Mouse (Mus musculus) macrophage (primary cell): Measurements from ENCODE around the gene Mlana. TPM values are rescaled to one million over a fixed set of nuclear protein-coding genes. Genes with fewer than 3 reads are reported as not detected.

ENCODE experiments used
- H3K27ac ChIP-seq: fragments of 350-480 bp; formaldehyde crosslinking; 2 replicates; pipeline ENCODE4 v1.9.0; 2021
- H3K36me3 ChIP-seq: fragments of 350-480 bp; formaldehyde crosslinking; 2 replicates; pipeline ENCODE4 v1.9.0; 2021; ENCODE audit errors: inconsistent target
- H3K4me3 ChIP-seq: fragments of 350-480 bp; formaldehyde crosslinking; 2 replicates; pipeline ENCODE4 v1.9.0; 2021; ENCODE audit errors: inconsistent target
- H3K79me2 ChIP-seq: fragments of 350-480 bp; formaldehyde crosslinking; 2 replicates; pipeline ENCODE4 v1.9.0; 2021; ENCODE audit errors: inconsistent target
- WGBS: methylation state at CpG from one replicate; pipeline ENCODE4 v1.1.7; 2026; ENCODE audit warnings: inconsistent platforms; ENCODE audit not compliant: missing documents; 5-methylcytosine and 5-hydroxymethylcytosine counted together
- polyA plus RNA-seq: library from polyadenylated mRNA; stranded (reverse); fragments of 250-400 nt; gene quantifications from 3 replicates; pipeline ENCODE4 v1.2.4, GENCODE M21; 2018; ENCODE audit warnings: inconsistent platforms

The Mlana gene
- polyA plus RNA-seq, 1 experiment from 2014 or later: 0.34 TPM

DNA sequence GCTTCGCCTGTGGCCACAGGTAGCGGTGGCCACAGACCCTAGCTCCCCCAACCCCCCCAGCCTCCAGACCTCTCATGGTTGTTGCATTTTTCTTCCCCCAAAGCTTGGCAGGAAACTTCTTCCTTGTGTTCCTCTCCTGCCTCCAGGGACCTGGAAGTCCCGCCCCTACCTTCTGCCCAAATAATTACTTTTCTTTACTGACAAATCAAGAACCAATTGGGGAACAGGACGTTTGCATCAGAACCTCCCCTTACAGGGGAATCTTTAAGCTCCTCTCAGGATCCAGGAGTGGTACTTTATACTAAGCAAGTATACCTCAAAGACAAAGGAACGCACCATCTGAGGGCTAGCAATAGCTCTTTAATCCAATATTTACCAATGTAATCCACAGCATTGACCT, 32.7 kb upstream of the Mlana start:
- no peak overlapping the region for H3K27ac ChIP-seq
- WGBS: 93% methylated on average over 5 of the region's 5 CpGs
- no peak overlapping the region for H3K4me3 ChIP-seq
- no peaks in the 10 kb centered on the region for H3K36me3 ChIP-seq
- H3K79me2 ChIP-seq: no peaks in the 10 kb centered on the region

DNA sequence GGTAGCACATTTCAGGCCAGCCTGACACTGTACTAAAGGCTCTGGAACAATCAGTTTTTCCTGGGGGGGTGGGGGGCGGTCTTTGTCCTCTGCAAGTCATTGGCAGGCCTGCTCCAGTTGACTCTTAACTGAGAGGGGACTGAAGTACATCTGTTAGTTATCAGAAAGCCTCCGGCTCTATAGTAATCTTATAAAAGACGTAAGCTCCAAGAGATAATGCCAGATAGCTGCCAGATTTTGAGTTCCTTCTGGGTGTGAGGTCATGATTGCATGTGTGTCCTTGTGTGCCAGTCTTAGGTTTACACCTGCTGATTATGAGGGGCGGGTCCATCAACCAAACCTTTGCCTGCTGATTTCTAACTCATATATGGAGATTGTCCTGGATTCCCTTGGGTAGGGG, 31.5 kb upstream of the Mlana start:
- Histone ChIP-seq H3K4me3 (no peak overlapping the region), H3K79me2 (no peaks in the 10 kb centered on the region), H3K36me3 (no peaks in the 10 kb centered on the region), H3K27ac (no peak overlapping the region)
- WGBS: 91% methylated on average over 4 of the region's 4 CpGs

DNA sequence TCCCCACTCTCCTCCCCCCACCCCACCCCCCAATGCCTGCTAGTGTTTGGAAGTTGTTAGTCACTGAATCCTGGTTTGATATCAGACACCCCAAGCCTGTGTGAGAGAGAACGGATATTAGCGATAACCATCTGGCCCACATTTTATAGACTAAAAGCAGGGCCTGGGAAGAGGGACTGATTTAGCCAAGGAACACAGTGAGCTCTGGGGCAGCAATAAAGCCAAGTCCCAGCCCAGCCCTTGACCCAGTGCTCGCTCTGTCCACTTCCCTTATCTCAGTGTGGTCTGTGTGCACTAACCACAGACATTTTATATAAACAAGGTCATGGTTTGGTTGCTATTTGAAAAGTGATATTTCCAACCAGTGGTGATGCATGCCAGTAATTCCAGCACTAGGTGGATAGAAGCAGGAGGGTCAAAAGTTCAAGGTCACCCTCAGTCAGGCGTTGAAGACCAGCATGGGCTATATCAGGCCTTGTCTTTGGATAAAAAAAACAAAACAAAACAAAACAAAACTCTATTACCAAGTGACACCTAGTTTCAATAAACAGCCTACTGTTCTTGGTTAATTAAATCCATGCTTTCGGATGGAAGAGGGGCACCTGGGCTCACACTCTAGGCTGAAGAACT, 30.5 kb upstream of the Mlana start:
- WGBS: 80% methylated on average over 5 of the region's 5 CpGs
- no peak overlapping the region for H3K4me3 ChIP-seq
- no peak overlapping the region for H3K27ac ChIP-seq
- H3K36me3 ChIP-seq: no peaks in the 10 kb centered on the region
- H3K79me2 ChIP-seq: no peaks in the 10 kb centered on the region

DNA sequence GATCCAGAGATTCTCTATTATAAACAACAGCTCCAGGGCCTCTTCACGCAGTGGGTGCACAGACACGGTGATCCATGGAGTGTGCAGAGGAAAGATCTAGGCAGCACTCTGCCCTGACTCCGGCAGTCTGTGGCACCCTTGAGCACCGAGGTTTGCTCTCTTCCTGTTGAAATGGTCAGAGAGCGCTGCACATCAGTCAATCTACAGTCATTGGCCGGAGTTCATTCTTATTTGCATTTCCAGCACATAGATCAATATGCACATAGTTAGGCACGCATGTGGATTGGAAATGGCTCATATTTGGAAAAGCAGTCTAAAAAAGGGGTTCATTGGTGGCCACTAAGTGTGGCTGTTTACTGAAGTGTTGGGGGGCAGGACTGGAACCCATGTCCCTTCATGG, 29.5 kb upstream of the Mlana start:
- H3K79me2 ChIP-seq: no peaks in the 10 kb centered on the region
- H3K27ac ChIP-seq: no peak overlapping the region
- no peak overlapping the region for H3K4me3 ChIP-seq
- H3K36me3 ChIP-seq: no peaks in the 10 kb centered on the region
- 78% methylated on average over 6 of the region's 7 CpGs for WGBS

DNA sequence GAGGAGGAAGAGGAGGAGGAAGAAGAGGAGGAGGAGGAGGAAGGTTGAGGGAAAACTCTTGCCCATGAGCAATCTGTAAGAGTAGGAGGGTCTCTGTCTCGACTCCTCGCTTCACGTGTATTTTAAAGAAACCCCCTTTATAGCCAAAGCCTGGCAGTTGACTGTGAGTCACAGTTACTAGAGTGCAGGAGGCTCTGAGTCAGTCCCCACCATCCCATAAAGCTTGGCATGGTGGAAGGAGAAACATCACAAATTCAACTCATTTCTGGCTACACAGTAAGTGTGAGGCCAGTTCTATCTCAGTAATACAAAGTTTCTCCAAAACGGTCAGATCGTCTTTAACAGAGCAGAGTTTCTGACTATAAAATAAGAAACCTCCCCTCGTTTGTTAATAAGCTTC, 27.4 kb upstream of the Mlana start:
- 92% methylated on average over 6 of the region's 6 CpGs for WGBS

DNA sequence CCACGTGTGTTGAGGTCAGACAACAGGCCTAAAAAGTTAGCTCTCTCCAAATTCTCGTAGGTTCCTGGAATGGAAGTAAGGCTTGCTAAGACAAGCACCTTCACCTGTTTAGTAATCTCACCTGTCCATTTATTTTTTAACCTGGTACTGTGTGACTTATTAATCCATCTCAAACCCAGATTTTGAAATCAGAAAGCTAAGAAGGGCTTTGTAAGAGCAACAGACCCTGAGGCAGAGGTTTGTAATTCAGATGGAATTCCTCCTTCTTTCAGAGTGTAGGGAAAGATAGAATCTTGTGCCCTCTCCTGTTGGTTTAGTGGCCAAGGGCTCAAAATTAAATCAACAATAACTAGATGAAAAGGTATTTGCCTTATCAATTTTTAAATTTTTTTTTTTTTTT, 26.5 kb upstream of the Mlana start:
- WGBS: 77% methylated on average over 2 of the region's 2 CpGs
- no peaks in the 10 kb centered on the region for H3K36me3 ChIP-seq
- no peaks in the 10 kb centered on the region for H3K79me2 ChIP-seq
- no peak overlapping the region for H3K4me3 ChIP-seq
- no peak overlapping the region for H3K27ac ChIP-seq

More for the DNA sequence above, 27.4 kb upstream of the Mlana start:
- H3K27ac ChIP-seq: no peak overlapping the region
- H3K36me3 ChIP-seq: no peaks in the 10 kb centered on the region
- no peak overlapping the region for H3K4me3 ChIP-seq
- H3K79me2 ChIP-seq: no peaks in the 10 kb centered on the region

DNA sequence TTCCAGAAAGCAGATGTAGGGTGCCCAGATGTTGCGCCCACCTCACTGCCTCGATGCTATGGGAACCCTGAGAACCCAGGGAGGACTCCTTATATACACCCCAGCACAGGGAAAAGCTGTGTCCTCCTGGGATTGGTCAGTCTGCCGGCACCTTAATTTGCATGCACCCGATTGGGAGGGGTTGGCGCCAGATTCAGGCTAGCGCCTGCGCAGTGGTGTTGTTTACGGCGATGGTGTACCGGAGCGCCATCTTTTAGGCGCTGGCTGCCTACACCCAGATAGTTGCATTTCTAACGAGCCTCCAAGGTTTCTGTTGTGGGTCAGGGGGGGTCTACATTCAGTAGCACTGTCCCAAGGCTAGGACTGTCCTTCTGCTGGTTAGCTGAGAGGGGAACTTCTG, 25.0 kb upstream of the Mlana start:
- H3K4me3 ChIP-seq: no peak overlapping the region
- H3K79me2 ChIP-seq: no peaks in the 10 kb centered on the region
- H3K36me3 ChIP-seq: no peaks in the 10 kb centered on the region
- 94% methylated on average over 13 of the region's 13 CpGs for WGBS
- no peak overlapping the region for H3K27ac ChIP-seq

DNA sequence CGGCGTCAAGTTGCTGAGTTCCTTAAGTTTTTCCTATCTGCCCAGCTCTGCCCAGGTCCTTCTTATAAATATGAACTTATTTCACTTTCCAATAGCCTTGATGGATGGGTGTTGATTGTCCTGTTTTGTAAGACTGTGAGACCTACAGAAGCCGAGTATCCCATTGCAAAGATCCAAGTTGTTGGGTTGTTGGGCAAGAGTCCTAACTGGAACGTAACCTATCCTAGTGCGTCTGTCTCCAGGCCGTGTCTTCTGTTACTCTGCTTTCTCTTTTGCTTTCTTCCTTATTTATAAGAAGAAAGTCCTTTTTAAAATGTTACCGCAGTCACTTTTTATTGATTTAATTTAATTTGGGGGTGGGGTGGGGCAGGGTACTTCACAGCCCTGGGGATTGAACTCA, 22.7 kb upstream of the Mlana start:
- Histone ChIP-seq H3K4me3 (no peak overlapping the region), H3K79me2 (no peaks in the 10 kb centered on the region), H3K27ac (no peak overlapping the region), H3K36me3 (no peaks in the 10 kb centered on the region)
- WGBS: 69% methylated on average over 7 of the region's 7 CpGs

DNA sequence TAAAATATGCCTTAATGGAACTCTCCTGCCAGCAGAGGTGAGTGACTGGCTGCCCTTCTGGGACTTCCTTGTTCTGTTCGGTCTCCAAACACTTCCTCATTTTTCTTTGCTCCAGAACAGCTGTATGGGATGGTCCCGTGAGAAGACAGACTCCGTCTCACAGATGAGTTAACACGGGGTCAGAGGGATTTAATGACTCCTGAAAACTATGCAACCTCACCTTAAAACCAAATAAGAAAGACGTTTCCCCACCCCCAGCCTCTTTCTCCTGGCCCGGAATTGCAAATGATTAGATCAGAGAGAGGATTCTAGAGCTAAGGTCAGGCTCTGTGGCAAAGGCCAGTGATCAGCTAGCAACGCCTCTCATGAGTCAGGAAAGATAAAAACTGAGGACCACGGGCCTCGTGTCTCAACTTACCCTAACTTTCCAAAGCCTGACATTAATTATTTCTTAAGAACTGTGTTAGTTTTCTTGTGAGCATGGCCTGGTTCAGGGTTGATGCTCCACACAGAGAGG, 22.0 kb upstream of the Mlana start:
- Histone ChIP-seq H3K4me3 (no peak overlapping the region), H3K36me3 (no peaks in the 10 kb centered on the region), H3K27ac (no peak overlapping the region), H3K79me2 (no peaks in the 10 kb centered on the region)
- 33% methylated on average over 9 of the region's 9 CpGs for WGBS

DNA sequence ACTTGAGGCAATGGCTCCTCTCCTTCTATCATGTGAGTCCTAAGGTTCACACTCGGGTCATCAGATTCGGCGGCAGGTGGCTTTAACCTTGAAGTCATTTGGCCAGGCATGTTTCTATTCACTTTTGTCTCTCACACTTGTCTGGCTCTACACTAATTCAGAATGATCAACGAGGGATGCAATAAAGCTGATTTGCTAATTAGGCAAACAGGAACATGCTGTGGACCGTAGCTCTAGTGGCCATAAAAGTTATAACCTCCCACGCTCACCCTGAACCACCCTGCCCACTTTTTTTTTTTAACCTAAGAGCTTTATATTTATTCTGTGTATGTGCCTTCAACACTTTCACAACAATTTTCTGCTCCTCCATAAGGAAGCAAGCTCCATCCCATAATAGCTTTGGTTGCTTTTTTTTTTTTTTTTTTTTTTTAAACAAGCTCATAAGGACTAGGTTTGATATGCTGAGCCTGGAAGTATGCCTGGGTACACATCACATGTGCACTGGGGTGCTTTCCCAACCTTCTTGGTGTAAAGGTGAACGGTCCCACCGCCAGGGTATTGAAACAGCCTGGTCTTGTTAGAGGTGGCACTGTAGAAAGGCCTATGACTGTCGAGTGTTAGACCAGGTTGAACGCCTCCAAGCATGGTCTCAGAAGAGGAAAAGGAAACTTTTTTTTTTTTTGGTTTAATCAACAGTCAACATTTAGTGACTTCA, 21.0 kb upstream of the Mlana start:
- Histone ChIP-seq H3K27ac (no peak overlapping the region), H3K79me2 (no peaks in the 10 kb centered on the region), H3K36me3 (no peaks in the 10 kb centered on the region), H3K4me3 (no peak overlapping the region)
- 90% methylated on average over 10 of the region's 10 CpGs for WGBS

DNA sequence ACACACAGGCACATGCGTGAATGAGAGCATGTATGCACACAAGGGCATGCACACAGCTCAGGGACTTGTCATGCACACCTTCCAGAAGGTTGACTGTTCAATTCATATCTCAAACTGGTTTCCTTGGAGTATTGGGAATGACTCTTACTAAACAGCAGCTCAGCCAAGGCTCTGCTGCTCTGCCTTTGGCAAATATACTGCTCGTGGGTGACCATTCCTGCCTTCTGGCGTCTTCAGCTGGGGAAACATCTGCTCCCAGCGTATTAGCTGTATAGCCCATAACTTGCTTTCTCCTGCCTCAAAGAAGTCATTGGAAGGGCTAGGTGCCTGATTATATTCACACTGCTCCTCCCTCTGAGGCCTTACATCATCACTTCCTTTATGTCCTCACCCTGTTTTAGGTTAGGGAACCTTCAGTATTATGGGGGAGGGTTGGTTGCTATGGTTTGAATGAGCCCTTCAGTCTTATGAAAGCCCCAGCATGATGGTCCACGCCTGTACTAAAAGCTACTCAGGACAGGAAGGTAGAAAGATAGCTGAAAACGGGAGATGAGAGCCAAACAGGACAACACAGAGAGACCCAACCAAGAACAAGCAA, 19.3 kb upstream of the Mlana start:
- WGBS: 78% methylated on average over 6 of the region's 6 CpGs
- Histone ChIP-seq H3K27ac (no peak overlapping the region), H3K4me3 (no peak overlapping the region), H3K36me3 (no peaks in the 10 kb centered on the region), H3K79me2 (no peaks in the 10 kb centered on the region)

DNA sequence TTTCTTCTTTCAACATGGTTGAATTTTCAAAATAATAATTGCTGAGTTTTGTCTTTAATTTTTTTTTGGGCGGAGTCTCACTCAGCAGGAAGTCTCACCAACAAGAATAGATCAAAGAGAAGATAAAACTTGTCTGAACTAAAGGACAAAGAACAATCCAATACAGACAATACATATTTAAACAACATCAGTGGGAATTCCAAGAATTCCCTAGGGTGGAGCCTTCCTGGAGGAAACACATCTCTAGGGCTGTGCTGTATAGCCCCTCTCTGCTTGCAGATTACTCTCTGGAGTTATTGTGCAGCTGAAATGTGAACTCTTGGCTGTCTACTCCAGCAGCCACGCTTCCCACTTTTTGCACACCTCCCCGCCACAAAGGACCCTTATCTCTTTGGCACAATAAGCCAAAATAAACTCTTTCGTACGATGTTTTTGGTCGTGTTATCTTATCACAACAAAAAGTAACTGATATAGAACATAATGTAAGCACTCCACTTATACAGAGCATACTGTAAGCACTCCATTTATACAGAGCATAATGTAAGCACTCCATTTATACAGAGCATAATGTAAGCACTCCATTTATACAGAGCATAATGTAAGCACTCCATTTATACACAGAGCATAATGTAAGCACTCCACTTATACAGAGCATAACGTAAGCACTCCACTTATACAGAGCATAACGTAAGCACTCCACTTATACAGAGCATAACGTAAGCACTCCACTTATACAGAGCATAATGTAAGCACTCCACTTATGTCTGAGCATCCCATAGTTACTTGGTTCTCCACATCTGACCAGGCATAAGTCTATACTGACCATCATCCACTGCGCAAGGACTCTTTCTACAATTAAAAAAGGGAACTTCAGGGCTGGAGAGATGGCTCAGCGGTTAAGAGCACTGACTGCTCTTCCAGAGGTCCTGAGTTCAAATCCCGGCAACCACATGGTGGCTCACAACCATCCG, 17.2 kb upstream of the Mlana start:
- Histone ChIP-seq H3K79me2 (no peaks in the 10 kb centered on the region), H3K36me3 (no peaks in the 10 kb centered on the region), H3K4me3 (no peak overlapping the region), H3K27ac (no peak overlapping the region)
- WGBS: 90% methylated on average over 10 of the region's 13 CpGs

DNA sequence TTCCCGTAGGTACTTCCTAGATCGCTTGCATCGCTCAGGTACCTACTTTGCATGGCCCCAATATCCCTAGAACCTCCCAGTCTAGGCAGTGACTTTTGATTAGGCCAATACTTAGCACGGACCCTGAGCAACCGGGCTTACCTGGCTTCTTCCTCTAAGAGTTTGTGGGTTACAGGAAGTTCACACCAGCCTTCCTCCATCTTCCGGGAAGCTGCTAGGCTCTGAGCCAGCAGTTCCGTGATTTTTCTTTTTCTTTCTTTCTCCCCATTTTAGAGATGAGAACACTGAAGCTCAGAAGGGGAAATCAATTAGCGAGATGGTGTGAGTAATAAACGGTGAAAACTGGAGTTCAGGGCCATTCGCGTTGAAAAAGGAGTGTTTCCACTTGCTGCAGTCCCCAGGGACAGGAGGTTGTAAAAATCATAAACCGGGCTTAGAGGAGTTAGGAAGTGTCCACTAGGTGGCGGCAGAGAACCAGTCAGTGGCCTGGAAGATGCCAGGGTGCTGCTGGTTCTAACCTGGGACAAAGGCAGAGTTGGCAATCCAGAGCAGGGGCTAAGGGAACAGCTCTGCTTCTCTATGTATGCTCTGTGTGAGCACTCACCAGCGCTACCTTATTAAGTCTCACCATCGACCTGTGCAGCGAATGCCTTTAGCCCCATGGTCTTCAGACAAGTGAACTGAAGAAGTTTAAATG, 13.6 kb upstream of the Mlana start:
- 64% methylated on average over 15 of the region's 16 CpGs for WGBS
- no peak overlapping the region for H3K4me3 ChIP-seq
- no peaks in the 10 kb centered on the region for H3K79me2 ChIP-seq
- no peaks in the 10 kb centered on the region for H3K36me3 ChIP-seq
- H3K27ac ChIP-seq: no peak overlapping the region

DNA sequence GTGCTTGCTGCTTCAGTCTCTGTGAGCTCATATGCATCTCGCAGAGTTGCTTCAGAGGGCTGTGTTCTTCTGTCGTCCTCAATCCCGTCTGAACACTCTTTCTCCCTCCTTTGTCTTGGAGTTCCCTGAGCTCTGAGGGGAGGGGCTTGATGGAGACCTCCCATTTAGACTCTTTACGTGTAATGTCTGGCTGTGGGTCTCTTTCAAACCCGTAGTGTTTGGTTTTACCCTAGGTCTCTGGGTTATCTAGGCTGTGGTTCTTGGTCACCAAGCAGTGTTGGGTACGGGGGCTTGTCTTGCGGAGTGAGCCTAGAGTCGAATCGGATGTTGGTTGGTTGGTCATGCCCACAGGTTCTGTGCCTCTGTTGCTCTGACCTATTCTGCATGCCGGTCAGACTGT, 2.6 kb upstream of the Mlana start:
- no peaks in the 10 kb centered on the region for H3K79me2 ChIP-seq
- no peak overlapping the region for H3K4me3 ChIP-seq
- no peak overlapping the region for H3K27ac ChIP-seq
- no peaks in the 10 kb centered on the region for H3K36me3 ChIP-seq
- 88% methylated on average over 10 of the region's 10 CpGs for WGBS
